Mouse (Mus musculus) left cerebral cortex, postnatal 4 days (tissue): ENCODE data around the gene Fgfbp1. TPM values are rescaled to one million over a fixed set of nuclear protein-coding genes. Genes with fewer than 3 reads are reported as not detected.

ENCODE experiments used
- DNase-seq: peaks from one replicate; pipeline ENCODE4 v3.0.0-alpha.2; 2022
- intact Hi-C: fragments of 180-260 bp; cut with DNase I; formaldehyde crosslinking; loops from one replicate; pipeline ENCODE4 v1.15.1; 2025
- total RNA-seq, 2 experiments: library from RNA; stranded (reverse); gene quantifications; 2 replicates each; pipeline ENCODE4 v1.2.3; 2021

The Fgfbp1 gene
- total RNA-seq, result 1 to 10 TPM; 3.8 to 4.3 TPM

DNA sequence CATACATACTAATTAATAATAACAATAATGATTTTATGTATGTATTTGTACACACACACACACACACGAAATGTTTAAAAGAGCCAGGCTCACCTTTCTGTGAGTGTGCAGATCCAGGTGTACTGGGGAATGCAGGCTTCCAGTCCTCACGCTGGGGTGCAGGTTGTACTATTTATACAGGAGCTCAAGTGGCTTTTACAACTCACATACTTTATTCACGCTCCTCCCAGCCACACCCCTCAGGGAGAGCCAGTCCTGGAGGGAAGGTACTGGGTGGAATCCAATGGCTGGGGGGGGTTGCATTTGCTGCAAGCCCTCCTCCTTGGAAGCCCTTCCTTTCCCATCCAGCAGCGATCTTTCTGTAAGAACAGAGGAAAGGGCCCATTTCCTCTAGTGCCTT lies at the start of gene Fgfbp1:
TSS of gene Fgfbp1 (minus strand) at position 160 of the 400 bp plus-strand sequence.
- no peak for DNase-seq
- intact Hi-C loops, result no loop called here

DNA sequence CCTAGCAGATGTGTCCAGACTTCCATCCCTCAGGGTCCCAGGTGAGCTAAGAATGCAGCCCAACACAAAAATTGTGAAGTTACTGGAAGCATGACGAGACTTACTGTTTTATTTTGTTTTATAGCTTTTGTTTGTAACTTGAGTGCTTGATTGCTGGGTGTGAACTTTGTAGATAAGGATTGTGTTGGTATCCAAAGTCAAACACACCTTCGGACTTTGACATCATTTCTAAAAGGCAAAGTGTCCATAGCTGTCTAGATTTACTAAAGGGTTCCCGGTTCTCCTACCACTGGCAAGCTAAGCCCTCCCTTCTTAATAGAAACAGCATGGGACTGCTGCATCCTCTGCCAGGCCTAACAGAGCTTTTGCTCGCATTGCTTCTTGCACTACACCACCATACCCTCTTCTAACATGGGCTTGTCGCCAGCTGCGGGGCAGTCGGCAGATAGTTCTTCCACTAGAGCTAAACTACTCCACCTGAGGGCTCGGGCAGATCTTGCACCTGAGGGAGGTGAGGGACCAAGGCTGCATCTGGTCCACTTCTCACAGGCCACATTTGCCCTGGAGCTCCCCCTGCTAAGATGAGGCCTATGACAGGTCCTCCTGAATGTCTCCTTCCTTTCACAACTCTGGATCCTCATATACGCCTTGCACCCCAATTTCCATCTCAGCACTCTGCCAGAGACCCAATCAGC lies 16.9 kb upstream of the Fgfbp1 start:
- intact Hi-C loops, result no loop called here
- no peak for DNase-seq

DNA sequence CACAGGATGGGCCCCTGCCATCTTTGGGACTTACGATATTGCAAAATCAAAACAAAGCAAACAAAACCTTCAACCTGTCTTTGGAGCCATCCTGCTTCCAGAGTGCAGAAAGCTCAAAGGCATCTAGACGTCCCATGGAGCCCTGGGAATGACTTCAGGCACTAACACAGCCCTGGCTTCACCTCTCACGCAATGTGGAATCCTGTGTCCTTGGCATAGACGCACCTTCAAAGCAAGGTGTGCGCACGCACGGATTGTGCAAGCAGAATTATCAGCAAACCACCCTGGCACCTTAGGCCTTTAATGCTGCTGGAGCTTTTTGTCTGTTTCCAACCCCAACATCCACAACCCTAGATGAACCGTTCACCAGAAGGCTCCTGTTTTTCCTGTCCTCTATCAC lies 16.0 kb upstream of the Fgfbp1 start:
- intact Hi-C loops, result no loop called here
- DNase-seq, result no peak

DNA sequence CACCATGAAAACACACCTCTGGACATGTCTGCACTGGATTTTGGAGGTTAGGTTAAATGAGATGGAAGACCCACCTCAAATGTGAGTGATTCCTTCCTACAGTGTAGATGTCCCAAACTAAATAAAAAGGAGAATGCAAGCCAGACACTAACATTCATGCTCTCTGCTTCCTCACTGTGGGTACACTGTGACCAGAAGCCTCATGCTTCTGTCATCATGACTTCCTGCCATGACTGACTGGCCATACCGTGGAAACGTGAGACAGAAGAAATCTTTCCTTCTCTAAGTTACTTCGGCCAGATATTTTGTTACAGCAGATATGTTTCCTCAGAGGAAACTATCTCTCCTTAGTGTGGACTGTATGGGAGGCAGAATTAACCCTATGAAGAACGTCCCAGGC lies 14.6 kb upstream of the Fgfbp1 start:
- no peak for DNase-seq

DNA sequence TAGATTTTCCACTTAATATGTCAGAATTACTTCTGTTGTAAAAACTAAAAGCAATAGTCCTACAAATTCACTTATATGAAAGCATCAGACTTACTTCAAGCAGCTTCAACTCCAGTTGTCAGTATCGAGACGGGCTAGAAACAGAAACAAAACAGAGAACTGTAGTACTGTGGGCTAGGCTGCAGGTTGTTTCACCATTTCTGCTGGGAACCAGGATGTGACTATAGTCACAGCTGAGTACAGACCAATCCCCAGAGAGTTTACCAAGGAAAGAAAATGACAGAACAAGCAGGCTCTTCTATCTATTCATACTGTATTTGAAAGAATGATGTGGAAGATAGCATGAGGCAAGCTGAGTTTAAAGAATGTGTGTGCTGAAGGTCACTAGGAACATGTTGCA lies 13.4 kb upstream of the Fgfbp1 start:
- intact Hi-C loops, result no loop called here
- no peak for DNase-seq

More for the DNA sequence above, 14.6 kb upstream of the Fgfbp1 start:
- intact Hi-C loops, result no loop called here

DNA sequence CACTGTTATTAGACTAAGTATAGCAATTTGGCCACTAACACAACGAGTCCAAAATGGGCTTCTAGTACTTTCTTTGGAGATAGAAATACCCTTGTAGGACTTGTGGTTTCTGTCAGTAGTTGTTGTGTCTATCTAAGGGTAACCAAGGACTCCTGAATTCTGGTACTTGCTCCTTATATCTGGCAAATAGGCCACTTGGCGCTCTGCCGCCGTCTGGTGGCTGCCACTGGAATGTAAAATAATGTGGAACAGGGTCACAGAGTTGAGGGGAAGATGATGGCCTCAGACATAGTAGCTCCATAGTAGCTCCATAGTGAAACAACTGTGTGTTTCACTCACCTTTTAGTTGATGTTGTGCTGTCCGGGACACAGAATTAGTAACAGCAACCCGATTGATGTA lies 8.7 kb upstream of the Fgfbp1 start:
- intact Hi-C loops, result no loop called here

DNA sequence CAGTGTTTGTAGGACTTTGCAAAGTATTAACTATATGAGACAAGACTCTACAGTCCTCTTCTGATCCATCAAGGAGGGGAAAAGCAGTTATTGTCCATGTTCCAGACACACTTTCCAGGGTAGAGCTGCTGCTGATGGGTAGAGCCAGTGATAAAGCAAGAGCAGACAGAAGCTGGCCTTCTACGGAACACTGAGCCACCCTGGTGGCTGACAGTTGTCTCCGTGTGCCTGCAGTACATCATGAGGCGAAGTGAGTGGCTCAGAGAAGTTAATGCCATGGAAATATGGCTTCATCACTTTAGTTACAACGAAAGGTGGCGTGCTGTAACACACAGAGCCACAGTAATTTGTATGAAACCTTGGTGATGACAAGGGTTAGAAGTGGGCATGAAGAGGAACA lies 7.4 kb upstream of the Fgfbp1 start:
- intact Hi-C loops, result no loop called here
- DNase-seq, result no peak

More for the DNA sequence above, 8.7 kb upstream of the Fgfbp1 start:
- peak; percentile 51 for DNase-seq

DNA sequence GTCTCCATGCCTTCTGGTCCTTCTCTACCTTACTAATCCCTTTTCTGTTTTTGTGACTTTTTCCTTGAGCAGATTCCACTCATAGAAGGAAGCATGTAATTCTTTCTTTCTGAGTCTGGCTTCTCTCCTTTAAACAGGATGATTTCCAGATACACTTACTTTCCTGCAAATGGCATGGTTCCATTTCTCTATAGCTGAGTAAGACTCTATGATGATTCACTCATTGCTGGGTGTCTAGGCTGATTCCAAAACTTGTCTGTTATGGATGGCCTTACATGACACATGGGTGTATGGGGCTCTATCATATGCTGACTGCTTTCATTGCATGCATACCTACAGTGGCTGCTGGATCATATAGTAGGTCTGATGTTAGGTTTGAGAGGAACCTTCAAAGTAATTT lies 4.6 kb upstream of the Fgfbp1 start:
- no peak for DNase-seq
- intact Hi-C loops, result no loop called here

DNA sequence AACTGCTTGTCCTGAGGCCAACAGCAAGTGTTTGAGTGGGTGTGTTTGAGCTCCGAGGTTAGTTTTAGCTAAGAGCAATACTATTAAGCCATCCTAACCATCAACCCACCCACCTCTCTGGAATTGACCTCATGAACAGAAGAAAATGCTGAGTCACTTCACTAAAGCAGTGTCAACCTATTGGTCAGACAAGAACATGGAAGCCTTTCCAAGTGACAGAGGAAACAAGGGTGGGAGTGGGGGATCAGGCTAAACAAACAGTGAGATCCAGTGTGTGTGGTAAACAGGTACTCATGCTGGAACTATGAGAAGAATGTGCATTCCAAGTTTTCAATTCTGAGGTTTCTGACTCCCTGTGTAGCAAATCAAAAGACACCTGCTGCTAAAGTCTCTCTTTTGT lies 1.3 kb upstream of the Fgfbp1 start:
- intact Hi-C loops, result no loop called here
- DNase-seq, result no peak

DNA sequence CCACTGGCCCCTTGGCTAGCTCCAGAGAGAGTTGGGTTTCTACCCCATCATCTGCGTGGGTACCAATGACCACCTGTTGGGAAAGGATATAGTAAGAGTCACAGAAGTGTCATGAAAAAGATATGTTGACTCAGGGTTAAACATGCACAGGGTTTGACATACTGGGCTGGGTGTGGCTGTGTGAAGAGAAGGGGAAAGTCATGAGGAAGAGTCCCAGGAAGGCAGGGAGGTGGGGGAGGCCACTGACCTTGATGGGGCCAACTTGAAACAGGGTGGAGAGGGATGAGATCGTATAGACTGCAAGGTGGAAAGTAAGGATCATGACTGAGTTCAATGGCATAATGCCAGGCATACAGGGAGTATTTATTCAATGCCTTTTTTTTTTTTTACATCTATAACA lies 1.2 kb downstream of the Fgfbp1 start:
- no peak for DNase-seq
- intact Hi-C loops, result no loop called here

DNA sequence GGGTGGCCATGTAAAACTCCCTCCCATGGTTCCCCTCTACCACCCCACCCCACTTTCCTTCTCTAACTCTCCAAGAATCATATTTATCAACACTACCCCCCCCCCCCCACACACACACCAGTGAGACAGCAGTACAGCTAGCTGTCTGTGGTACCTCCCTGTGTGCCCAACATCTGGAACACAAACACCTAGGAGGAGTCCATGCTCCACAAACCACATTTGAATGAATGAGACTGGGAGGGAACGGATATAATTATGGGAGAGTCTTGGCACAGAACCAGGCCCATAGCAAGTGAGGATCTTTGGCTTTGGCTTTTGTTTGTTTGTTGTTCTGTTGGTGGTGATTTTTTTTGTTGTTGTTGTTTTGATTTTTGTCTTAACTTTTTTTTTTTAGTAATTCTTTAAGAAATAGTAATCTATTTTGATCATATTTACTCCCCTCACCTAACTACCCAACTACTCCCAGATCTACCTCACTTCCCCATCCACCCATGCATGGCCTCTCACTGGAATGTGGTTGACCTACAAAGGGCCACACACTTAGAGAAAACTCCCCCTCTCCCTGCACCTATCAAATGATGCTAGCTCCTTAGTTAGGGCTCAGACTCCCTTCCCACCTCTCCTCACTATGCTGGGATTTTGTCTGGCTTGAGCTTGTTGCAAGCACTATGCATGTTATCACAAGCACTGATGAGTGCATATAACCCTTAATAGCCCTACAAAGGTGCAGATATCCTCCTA lies 4.6 kb downstream of the Fgfbp1 start:
- intact Hi-C loops, result no loop called here

DNA sequence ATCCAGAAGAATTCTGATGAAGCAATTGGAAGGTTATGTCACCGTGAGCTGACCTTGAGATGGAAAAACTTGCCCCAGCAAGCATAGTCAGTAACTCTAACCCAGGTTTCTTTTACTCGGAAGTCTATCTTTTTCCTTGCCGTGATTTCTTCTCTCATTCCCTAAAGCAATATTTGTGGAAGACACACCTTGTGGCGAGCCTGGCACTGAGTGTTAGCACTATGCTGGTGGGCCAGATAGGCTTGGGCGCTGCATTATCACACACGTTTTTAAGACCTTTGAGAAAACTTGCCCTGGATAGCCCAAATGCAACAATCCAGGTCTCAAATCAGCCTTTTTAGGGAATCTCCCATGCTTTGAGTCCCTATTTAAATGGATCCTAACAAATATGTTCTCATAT lies 7.4 kb downstream of the Fgfbp1 start:
- intact Hi-C loops, result no loop called here
- DNase-seq, result no peak

More for the DNA sequence above, 4.6 kb downstream of the Fgfbp1 start:
- no peak for DNase-seq

DNA sequence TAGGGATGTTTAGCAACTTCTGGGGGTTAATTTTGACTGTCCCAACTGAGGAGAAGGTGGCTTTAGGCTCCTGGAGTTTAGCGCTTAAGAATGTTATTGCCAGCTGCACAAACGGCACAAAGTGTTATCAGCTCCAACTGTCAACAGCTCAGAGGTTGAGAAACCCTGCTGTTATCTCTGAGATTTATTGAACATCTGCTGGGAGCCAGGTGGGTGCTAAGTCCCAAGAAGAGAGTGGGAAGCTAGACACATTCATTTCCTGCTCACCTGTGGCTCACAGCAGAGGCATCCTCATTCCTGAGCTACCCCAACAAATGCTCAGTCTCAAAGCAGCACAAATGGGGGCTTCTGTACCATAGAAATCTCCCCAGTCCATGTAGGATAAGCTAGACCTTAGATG lies 10.4 kb downstream of the Fgfbp1 start:
- no peak for DNase-seq
- intact Hi-C loops, result no loop called here

DNA sequence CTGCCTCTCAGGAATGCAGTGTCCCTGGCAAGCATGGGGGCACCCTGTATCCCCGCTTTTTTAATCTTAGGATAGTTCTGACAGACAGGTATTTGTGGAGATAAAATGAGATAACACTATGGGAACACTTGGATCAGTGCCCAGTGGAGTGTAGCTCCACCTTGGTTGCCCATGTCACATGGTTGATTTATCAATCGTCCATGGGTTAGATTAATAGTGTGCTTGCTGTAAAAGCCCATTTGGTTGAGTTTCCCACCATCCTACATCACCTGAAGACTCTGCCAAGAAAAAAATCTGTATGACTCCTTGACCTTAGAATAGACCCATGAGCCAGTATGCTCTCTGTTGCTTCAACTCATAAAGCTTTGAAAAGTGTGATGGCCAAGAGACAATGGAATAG lies 11.0 kb downstream of the Fgfbp1 start:
- no peak for DNase-seq
- intact Hi-C loops, result no loop called here

DNA sequence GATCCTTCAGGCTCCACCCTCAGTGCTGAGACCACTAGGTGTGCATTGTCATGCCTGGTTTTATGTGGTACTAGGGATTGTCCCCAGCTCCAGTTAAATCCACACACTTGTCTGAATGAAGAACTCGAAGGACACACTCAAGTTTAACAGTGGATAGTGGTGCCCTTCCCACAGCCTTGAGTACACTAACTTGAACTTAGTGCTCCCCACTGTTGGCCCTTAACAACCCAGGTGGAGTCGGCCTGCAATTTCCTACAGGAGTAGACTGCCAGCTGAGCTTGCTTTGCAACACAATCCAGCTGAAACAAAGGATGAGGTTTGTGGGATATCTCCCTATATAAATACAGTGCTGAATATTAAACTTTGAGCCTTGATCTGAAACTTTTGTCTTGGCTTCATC lies 12.9 kb downstream of the Fgfbp1 start:
- no peak for DNase-seq
- intact Hi-C loops, result no loop called here

DNA sequence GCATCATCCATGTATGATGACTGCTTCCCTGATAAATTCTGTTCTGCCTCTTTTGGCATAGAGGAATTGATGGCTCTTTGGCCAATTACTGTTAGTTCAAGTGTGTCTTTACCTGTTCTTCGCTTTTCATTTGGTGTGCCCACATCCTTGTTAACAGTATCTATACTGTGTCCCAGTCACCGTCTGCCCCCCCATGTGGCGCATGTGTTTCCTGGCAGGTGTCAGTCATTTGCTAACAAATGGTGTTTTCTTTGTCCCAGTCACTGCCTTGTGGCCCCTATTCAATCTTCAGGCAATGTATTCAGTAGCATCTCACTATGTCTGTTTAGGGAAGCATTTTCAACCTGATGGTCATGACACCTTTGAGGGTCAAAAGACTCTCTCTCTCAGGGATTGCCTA lies 20.5 kb downstream of the Fgfbp1 start:
- intact Hi-C loops, result no loop called here
- no peak for DNase-seq

DNA sequence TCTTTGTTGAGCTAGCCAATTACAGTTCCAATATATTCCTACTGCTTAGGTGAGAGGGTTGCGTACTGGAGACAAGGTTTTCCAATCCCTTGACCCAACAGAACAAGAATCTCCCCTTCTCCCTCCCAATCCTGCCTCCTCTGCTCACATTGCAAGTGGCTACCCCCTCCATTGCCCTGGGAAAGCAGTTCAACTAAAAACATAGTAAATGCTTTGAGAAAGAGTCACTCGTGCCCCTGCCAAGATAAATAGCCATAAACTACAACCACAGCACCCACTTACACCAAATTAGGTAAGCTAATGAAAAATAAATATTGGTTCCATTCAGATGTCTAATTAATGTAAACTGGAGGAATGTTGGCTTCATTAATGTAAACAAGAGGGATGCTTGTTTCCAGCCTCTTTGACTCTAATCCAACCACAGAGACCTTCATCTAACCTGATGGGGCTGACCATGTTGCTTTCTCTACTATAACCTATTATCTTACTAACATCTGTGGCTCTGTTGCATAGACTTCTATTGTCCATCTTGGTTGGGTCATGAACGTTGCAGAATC lies 21.6 kb downstream of the Fgfbp1 start:
- intact Hi-C loops, result no loop called here
- DNase-seq, result no peak

DNA sequence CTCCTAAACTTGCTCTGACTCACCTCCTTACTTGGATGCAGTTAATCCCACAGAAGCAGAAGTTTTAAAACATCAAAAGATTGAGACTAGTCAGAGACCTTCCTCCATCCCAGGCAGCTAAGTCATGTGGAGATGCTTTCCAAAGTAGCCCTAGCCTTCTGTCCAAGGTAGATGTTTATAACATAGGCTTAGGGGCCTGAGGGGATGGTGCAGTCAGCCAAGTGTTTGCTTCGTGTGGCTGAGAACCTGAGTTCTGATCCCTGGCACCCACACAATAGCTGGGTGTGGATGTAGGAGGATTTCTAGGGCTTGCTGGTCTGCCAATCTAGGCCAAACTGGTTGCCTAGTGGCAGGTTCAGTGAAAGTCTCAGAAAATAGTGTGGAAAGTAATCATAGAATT lies 28.3 kb downstream of the Fgfbp1 start:
- intact Hi-C loops, result no loop called here
- DNase-seq, result no peak

DNA sequence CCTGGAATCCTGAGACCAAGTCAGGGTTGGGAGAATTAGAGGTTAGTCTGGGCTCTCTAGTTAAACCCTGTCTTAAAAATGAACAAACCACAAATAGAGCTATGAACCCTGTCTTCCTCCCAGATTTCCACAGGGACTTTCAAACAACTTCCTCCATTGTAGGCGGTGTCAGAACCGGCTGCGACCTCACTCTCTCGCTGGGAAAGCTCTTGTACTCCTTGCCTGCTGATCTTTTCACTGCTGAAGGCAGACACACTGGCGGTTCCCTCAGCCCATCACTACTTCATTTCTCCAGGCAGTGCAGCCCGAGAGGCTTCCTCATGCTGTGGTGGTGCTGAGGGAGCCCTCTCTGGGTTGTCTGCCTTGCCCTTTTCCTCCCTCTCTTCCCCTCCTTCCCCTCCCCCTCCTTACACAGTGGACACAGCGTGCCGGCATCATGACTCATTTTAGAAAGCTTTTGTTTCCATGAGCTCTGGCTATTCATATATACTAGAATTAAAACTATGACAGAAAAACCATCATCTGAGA lies 32.8 kb downstream of the Fgfbp1 start:
- no peak for DNase-seq
- intact Hi-C loops, result no loop called here

DNA sequence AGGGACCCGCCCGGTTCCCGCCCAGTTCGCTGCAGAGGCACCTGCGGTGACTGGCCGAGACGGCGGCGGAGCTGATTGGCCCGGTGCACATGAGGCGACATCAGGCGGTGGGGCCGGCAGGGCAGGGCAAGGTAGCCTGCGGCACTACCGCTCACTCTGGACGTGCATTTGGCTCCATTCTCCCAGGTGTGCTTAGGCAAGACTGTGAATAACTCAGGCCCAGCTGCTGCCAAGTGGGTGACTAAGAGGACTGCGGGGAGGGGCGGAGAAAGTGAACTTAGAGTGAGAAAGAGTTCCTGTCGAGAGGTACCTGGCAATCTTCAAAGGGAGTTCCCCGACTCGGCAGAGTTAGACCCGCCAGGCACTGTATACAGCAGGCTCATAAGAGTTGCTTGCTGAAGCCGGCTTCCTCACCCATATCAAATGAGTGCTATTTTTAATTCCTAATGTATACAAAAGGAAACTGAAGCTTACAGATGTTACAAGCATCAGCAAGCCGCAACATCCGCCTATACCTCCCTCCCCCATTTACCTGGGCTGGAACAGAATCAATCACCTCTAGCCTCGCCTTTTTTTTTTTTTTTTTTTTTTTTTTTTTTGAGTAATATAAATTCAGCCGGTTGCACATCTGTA lies 33.4 kb downstream of the Fgfbp1 start:
- intact Hi-C loops, result no loop called here
- DNase-seq, result peak; percentile 3

DNA sequence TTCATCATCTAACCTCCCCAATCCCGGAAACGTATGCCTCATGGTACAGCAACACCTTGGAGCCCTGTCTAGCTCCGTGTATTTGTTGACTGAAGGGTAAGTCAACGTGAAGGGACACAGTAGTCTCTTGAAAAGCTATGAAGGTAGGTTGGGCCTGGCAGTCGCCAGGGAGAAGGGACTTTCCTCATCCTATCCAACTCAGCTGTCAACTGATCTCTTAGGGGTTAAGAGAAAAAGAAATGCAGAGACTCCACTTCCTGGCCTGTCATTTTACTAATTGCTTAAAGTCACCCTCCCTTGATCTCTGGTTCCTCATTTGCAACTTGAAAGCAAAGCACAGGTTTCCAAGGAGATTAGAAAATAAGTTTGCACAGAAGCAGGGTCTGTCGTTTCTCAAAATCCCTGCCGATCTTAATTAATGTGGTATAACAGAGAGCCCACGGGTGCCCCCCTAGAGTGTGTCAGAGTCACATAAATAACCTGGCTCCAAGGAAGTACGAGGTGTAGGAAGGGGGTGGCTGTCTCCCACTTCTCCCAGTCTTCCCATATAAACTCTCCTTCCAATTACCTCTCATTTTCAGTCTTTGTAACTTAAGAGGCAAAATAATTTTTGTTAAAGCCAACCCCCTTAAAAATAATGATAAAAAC lies 34.1 kb downstream of the Fgfbp1 start:
- DNase-seq, result no peak
- intact Hi-C loops, result no loop called here
